Mouse (Mus musculus): ENCODE measurements around the gene Kcnc1. TPM values are rescaled to one million over a fixed set of nuclear protein-coding genes. Genes with fewer than 3 reads are reported as not detected.

The Kcnc1 gene
- polyA plus RNA-seq, 1 experiment from 2014 or later = 3.6 TPM

DNA sequence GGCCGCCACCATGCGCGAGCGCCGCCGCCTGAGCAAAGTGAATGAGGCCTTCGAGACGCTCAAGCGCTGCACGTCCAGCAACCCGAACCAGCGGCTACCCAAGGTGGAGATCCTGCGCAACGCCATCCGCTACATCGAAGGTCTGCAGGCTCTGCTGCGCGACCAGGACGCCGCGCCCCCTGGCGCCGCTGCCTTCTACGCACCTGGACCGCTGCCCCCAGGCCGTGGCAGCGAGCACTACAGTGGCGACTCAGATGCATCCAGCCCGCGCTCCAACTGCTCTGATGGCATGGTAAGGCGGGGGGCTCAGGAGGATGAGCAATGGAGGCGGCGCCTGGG, 19.3 kb upstream of the Kcnc1 start:
- peak; percentile 48; the same call in 1 of the 2 replicates for ATAC-seq
- WGBS = under 1% methylated on average over 33 of the region's 33 CpGs
- Histone ChIP-seq H3K27me3 (peaks cover 70% of the 10 kb centered on the region), H3K4me2 (peak overlapping the region; percentile 56), H3K36me3 (ENCODE audit: poor library complexity, severe bottlenecking) (no peaks in the 10 kb centered on the region), H3K9me3 (replicated peaks) (no peaks in the 10 kb centered on the region), H3K4me3 (peak overlapping the region; percentile 25), H3K9ac (peak overlapping the region; percentile 23; the same call in 1 of the 2 replicates), H3K27ac (no peak overlapping the region), H3K4me1 (peaks cover 22% of the 10 kb centered on the region)

DNA sequence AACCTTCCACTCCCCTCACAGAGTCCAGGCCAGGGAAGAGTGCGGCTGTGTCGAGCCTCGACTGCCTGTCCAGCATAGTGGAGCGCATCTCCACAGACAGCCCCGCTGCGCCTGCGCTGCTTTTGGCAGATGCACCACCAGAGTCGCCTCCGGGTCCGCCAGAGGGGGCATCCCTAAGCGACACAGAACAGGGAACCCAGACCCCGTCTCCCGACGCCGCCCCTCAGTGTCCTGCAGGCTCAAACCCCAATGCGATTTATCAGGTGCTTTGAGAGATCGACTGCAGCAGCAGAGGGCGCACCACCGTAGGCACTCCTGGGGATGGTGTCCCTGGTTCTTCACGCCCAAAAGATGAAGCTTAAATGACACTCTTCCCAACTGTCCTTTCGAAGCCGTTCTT, 18.2 kb upstream of the Kcnc1 start:
- peak overlapping the region; percentile 21 for H3K4me3 ChIP-seq

DNA sequence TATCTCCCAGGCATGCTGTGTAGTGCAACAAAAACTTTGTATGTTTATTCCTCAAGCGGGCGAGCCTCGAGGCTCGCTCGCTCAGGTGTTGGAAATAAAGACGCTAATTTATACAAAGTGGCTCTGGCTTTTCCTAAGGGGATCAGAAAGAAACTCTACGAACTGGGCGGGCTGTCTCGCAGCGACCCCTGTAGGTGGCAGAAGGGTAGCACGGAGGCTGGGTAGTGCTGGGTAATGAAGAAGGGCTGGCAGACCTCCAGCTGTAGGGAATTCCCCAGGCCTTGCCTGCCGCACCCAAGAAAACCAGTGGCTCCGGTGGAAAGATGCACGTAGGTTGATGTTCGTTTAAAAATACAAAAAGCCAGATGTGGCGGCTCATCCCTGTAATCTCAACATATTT, 17.3 kb upstream of the Kcnc1 start:
- Histone ChIP-seq H3K27me3 (peaks cover 60% of the 10 kb centered on the region), H3K4me3 (no peak overlapping the region), H3K4me1 (peaks cover 22% of the 10 kb centered on the region), H3K36me3 (ENCODE audit: poor library complexity, severe bottlenecking) (no peaks in the 10 kb centered on the region), H3K9ac (no peak overlapping the region), H3K9me3 (replicated peaks) (no peaks in the 10 kb centered on the region), H3K27ac (no peak overlapping the region), H3K4me2 (no peak overlapping the region)
- WGBS = 7% methylated on average over 16 of the region's 16 CpGs
- ATAC-seq = 0 out of 2 replicates have a peak, but pooled peaks have one; percentile 34

More for the DNA sequence above, 18.2 kb upstream of the Kcnc1 start:
- no peak overlapping the region for H3K27ac ChIP-seq
- H3K9ac ChIP-seq = no peak overlapping the region
- WGBS = 4% methylated on average over 22 of the region's 22 CpGs
- no peaks in the 10 kb centered on the region for H3K9me3 ChIP-seq (replicated peaks)
- no peak for ATAC-seq
- H3K36me3 ChIP-seq (ENCODE audit: poor library complexity, severe bottlenecking) = no peaks in the 10 kb centered on the region
- H3K4me2 ChIP-seq = peak overlapping the region; percentile 56
- H3K4me1 ChIP-seq = peaks cover 22% of the 10 kb centered on the region
- peaks cover 68% of the 10 kb centered on the region for H3K27me3 ChIP-seq

DNA sequence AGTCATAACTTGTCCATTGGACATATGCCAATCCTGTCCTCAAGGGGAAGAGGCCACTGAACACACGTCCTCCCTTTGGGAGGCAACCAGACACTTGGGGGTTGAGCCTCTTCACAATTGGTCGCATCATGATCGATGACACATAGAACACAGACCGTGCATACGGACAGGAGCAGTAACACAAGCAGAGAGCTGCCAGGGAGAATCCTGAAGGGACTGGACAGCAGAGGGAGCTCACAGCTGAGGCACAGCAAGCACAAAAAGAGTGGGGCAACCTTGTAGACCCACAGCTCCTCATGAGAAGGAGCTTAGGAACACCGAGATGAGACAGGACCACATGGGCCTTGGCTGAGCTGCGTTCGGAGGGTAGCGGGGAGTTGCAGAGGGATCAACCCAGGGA, 15.7 kb upstream of the Kcnc1 start:
- Histone ChIP-seq H3K9me3 (replicated peaks) (no peaks in the 10 kb centered on the region), H3K9ac (no peak overlapping the region), H3K4me1 (peaks cover 22% of the 10 kb centered on the region), H3K4me3 (no peak overlapping the region), H3K4me2 (no peak overlapping the region), H3K27me3 (peaks cover 44% of the 10 kb centered on the region), H3K27ac (no peak overlapping the region), H3K36me3 (ENCODE audit: poor library complexity, severe bottlenecking) (no peaks in the 10 kb centered on the region)
- whole genome bisulfite sequencing = 69% methylated on average over 9 of the region's 9 CpGs
- ATAC-seq = no peak

DNA sequence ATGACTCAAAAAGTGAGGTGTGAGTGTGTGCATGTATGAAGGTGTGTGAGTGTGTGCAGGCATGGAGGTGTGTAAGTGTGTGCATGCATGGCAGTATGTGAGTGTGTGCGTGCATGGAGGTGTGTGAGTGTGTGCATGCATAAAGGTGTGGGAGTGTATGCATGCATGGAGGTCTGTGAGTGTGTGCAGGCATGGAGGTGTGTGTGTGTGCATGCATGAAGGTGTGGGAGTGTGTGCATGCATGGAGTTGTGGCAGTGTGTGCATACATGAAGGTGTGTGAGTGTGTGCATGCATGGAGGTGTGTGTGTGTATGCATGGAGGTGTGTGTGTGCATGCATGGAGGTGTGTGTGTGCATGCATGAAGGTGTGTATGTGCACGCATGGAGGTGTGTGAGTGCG, 8.9 kb upstream of the Kcnc1 start:
- Histone ChIP-seq H3K27me3 (no peaks in the 10 kb centered on the region), H3K36me3 (ENCODE audit: poor library complexity, severe bottlenecking) (no peaks in the 10 kb centered on the region), H3K27ac (no peak overlapping the region), H3K9me3 (replicated peaks) (no peaks in the 10 kb centered on the region), H3K4me1 (no peaks in the 10 kb centered on the region), H3K9ac (no peak overlapping the region), H3K4me3 (no peak overlapping the region), H3K4me2 (no peak overlapping the region)
- ATAC-seq = no peak
- 93% methylated on average over 3 of the region's 3 CpGs for WGBS

DNA sequence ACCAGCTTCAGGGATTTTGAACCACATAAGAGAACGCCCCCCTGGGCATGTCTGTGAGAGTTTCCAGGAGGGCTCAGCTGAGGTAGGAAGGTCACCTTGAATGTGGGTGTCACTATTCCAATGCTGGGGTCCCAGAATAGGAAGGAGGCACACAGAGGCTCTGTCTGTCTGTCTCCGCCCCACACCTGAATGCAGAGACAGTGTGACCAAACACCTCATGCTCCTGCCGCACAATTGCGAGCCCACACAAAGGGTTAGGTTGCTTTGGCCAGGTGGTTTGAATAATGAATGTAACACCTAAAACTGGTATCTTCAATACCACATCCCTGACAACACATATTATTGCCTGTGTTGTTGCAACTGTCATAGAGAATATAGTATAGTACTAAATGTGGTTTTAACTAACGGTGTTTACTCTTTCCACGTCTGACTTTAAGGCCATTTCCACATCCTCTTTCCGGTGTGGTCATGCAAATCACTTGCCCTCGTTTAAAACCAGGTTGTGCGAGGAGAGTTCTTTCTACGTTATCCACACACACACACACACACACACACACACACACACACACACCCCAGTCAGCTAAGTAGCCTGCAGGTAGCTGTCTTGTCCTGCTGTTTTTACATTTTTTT, 6.7 kb upstream of the Kcnc1 start:
- WGBS = 79% methylated on average over 10 of the region's 10 CpGs
- peaks cover 8% of the 10 kb centered on the region for H3K27me3 ChIP-seq

DNA sequence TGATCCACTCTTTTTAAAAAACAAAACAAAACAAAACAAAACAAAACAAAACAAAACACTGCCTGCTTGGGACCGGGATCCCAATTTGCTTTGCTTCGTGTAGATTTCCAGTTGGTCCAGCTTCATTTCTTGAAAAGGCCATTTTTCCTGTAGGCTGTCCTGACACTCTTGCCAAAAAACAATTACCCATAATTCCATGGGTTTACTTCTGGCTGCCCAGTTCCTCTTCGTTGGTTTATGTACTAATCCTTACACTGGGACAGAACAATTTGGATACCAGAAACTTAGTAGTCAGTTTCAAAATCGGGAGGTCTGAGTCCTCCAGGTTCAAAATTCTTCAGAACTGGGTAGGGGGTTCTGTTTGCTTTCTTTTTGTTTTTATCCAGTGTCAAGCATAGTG, 6.1 kb upstream of the Kcnc1 start:
- Histone ChIP-seq H3K27me3 (peaks cover 14% of the 10 kb centered on the region), H3K36me3 (ENCODE audit: poor library complexity, severe bottlenecking) (no peaks in the 10 kb centered on the region), H3K4me2 (no peak overlapping the region), H3K27ac (no peak overlapping the region), H3K9ac (no peak overlapping the region), H3K9me3 (replicated peaks) (no peaks in the 10 kb centered on the region), H3K4me3 (no peak overlapping the region), H3K4me1 (no peaks in the 10 kb centered on the region)
- no peak for ATAC-seq
- WGBS = 63% methylated on average over 4 of the region's 4 CpGs

More for the DNA sequence above, 6.7 kb upstream of the Kcnc1 start:
- H3K36me3 ChIP-seq (ENCODE audit: poor library complexity, severe bottlenecking) = no peaks in the 10 kb centered on the region
- H3K27ac ChIP-seq = no peak overlapping the region
- no peak overlapping the region for H3K4me3 ChIP-seq
- no peak overlapping the region for H3K9ac ChIP-seq
- H3K4me2 ChIP-seq = no peak overlapping the region
- ATAC-seq = no peak
- H3K9me3 ChIP-seq (replicated peaks) = no peaks in the 10 kb centered on the region
- no peaks in the 10 kb centered on the region for H3K4me1 ChIP-seq

DNA sequence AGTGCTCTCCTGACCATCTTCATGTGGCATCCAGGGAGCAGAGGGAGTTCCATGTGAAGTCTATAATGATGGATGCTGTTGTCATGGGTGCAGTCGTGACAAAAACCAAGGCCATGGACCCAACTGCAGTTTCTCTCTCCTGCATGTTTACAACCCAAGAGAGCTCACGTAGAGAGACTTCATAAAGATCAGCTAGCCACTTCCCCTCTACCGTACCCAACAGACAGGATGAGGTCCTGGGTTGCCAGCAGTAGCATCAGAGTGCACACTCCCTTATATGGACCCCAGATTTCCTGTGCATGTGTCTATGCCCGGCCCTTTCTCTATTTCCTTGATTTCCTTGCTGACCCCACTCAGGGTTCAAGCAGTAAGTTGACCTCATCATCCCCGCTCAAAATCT, 4.6 kb upstream of the Kcnc1 start:
- Histone ChIP-seq H3K27ac (no peak overlapping the region), H3K9me3 (replicated peaks) (no peaks in the 10 kb centered on the region), H3K4me3 (no peak overlapping the region), H3K27me3 (peaks cover 22% of the 10 kb centered on the region), H3K9ac (0 out of 2 replicates have a peak overlapping the region, but pooled peaks have one; percentile 21), H3K4me1 (0 out of 2 replicates have a peak, but pooled peaks cover 5% of the 10 kb centered on the region), H3K36me3 (ENCODE audit: poor library complexity, severe bottlenecking) (no peaks in the 10 kb centered on the region), H3K4me2 (no peak overlapping the region)
- 69% methylated on average over 5 of the region's 5 CpGs for WGBS
- no peak for ATAC-seq

DNA sequence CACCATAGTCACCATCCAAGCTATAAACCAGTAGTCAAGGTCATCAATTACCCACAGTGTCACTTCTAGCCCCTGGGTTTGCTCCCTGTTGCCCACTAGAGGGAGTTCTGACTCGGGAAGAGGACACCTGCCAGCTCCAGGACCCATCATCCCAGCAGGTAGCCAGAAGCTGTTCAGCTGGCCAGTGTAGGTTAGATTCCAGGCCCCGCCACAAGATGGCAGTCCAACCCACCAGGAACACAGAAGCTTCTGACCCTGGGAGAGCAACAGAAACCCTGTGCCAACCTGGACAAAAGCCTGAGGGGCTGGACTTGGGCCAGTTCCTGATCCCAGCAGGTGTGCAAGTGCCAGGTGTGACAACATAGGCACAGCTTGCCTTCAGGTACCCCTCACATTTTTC, 3.2 kb upstream of the Kcnc1 start:
- ATAC-seq = no peak
- H3K9me3 ChIP-seq (replicated peaks) = no peaks in the 10 kb centered on the region
- no peak overlapping the region for H3K4me2 ChIP-seq
- peaks cover 15% of the 10 kb centered on the region for H3K4me1 ChIP-seq
- H3K27me3 ChIP-seq = peaks cover 35% of the 10 kb centered on the region
- no peak overlapping the region for H3K4me3 ChIP-seq
- no peak overlapping the region for H3K27ac ChIP-seq
- H3K9ac ChIP-seq = no peak overlapping the region
- no peaks in the 10 kb centered on the region for H3K36me3 ChIP-seq (ENCODE audit: poor library complexity, severe bottlenecking)
- WGBS = 0% methylated on average over 2 of the region's 2 CpGs

DNA sequence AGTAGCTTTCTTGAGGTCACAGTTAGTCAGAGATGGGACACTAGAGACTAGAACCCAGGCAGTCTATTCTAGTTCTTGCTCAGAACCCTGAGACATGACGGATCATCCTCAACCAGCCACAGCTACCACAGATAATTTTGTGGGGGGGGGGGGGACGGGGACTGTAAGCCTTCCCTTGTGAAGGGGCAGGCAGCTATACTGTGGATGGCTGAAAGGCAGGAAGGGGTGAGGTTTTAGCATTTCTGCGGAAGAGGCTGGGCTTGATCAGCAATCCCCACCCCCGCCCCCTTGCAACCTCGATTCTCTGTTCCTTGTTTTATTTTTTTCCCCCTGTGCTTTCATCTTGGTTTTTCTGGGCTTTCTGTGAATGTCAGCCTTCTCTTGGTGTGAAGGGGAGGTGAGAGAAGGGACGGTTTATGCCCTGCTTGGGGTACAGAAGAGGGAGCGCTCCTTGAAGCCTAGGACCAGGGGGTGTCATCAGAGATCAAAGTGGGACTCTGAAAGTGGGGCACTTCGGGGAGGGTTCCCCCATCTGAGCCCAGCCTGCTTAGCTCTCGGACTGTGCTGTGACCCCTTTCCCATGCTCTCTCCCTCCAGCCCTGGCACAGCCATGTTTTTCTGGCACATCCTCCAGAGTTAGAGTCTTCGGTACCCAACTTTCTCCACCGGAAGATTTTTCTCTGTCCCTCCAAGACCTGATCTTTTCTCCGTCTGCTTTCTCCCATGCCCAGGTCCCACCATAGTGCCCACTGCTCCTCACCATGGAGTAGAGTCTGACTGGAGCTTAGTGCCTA, 2.4 kb upstream of the Kcnc1 start:
- H3K4me1 ChIP-seq = peaks cover 23% of the 10 kb centered on the region
- ATAC-seq = no peak
- no peak overlapping the region for H3K27ac ChIP-seq
- H3K9me3 ChIP-seq (replicated peaks) = no peaks in the 10 kb centered on the region
- no peaks in the 10 kb centered on the region for H3K36me3 ChIP-seq (ENCODE audit: poor library complexity, severe bottlenecking)
- H3K27me3 ChIP-seq = peaks cover 43% of the 10 kb centered on the region
- 53% methylated on average over 12 of the region's 12 CpGs for WGBS
- H3K4me3 ChIP-seq = no peak overlapping the region
- no peak overlapping the region for H3K9ac ChIP-seq
- H3K4me2 ChIP-seq = no peak overlapping the region

DNA sequence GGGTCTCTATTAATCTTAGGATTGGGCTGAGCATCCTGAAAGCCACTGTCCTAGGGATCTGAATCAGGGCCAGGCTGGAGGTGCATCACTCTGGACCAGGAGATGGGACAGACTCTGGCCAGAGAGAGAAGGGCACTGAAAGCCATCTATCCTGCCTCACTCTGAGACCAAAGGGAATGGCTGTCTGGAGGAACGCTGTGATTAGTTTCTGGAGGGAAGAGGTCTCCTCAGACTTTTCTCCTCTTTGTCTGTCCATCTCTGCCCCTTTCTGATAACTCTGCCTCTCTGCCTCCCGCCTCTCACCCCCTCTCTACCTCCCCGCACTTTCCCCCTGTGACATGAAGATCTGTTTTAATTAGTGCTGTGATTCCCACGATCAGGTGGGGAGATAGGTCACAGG, 1.4 kb upstream of the Kcnc1 start:
- Histone ChIP-seq H3K27me3 (peaks cover 53% of the 10 kb centered on the region), H3K4me2 (no peak overlapping the region), H3K36me3 (ENCODE audit: poor library complexity, severe bottlenecking) (no peaks in the 10 kb centered on the region), H3K4me1 (peaks cover 34% of the 10 kb centered on the region), H3K27ac (no peak overlapping the region), H3K9ac (no peak overlapping the region), H3K9me3 (replicated peaks) (no peaks in the 10 kb centered on the region), H3K4me3 (no peak overlapping the region)
- WGBS = 76% methylated on average over 4 of the region's 4 CpGs
- no peak for ATAC-seq

DNA sequence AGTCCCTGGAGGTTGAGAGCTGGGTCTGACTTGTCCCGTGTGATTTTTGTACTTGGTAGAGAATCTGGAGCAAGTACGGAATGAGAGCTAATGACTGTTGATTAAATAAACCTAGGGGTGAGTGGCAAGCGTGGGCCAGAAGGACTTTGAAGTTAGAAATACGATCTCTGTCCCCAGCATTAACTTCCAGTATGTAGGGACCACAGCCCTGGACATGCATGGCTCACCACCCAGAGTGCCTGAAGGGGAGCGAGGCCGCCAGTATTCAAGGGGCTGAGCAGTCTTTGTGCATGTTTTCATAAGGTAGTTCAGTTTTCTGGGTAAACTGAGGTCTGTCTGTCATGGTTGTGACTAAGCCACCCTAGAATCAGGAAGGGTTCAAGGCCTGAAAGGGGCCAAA, 726 bp upstream of the Kcnc1 start:
- ATAC-seq = no peak
- peaks cover 54% of the 10 kb centered on the region for H3K27me3 ChIP-seq

More for the DNA sequence above, 726 bp upstream of the Kcnc1 start:
- Histone ChIP-seq H3K9ac (peak overlapping the region; percentile 88; the same call in 1 of the 2 replicates), H3K4me1 (peaks cover 40% of the 10 kb centered on the region), H3K27ac (no peak overlapping the region), H3K4me2 (peak overlapping the region; percentile 83), H3K9me3 (replicated peaks) (no peaks in the 10 kb centered on the region), H3K4me3 (peak overlapping the region; percentile 77), H3K36me3 (ENCODE audit: poor library complexity, severe bottlenecking) (no peaks in the 10 kb centered on the region)
- 50% methylated on average over 6 of the region's 6 CpGs for WGBS
